In genomic region chr9:64498929-64499328, GRCm38 (mm10) we compare ENCODE assay signal across 9 mouse cellular contexts.
DNase-seq lines count a peak whose midpoint lies in the region; ATAC-seq and TF ChIP-seq lines count a peak whose summit lies in the region.
"Had no signal": no experiment of that assay in that cellular context is flagged by ENCODE, and none has a peak within 500 bp of the region (broad histone marks: within the 10 kb centered on the region; RNA-seq: fewer than 3 reads in every experiment).

No protein-coding gene starts in this region.

- intact Hi-C loops in heart, postnatal 10 days (cut with DNase I): no loop called here

- H3K9ac ChIP-seq in lung, postnatal 0 days (replicated peaks; ENCODE audit: low read depth): no peak overlapping the region

- no peak for ATAC-seq in lung, postnatal 0 days

- no peak for TF ChIP-seq POLR2A in lung, adult 2 months (IDR thresholded peaks at IDR 0.05; ENCODE audit: borderline replicate concordance, extremely low read depth, low read depth, low read length)

- no peak for TF ChIP-seq CTCF in lung, postnatal 0 days (IDR thresholded peaks at IDR 0.05)
- no peak for TF ChIP-seq CTCF in lung, adult 2 months (IDR thresholded peaks at IDR 0.05; ENCODE audit: insufficient read depth, low read length)

- H3K4me1 ChIP-seq in lung, postnatal 0 days (ENCODE audit: insufficient read depth, low read depth, low read length): no peaks in the 10 kb centered on the region
- H3K4me1 ChIP-seq in lung, adult 2 months (ENCODE audit: control insufficient read depth, insufficient read depth, low read length): no peaks in the 10 kb centered on the region

- H3K9me3 ChIP-seq in lung, postnatal 0 days (ENCODE audit: low read length): no peaks in the 10 kb centered on the region

- 49% methylated on average over 5 of the region's 5 CpGs for WGBS in lung, postnatal 0 days
- WGBS in lung, adult 2 months: 41% methylated on average over 5 of the region's 5 CpGs

- H3K27ac ChIP-seq in lung, postnatal 0 days (ENCODE audit: low read length): no peak overlapping the region

- no peaks in the 10 kb centered on the region for H3K36me3 ChIP-seq in lung, postnatal 0 days (ENCODE audit: insufficient read depth, low read length)

- TF ChIP-seq EP300 in lung, postnatal 0 days (IDR thresholded peaks at IDR 0.05): no peak

- no peak overlapping the region for H3K4me3 ChIP-seq in lung, postnatal 0 days (ENCODE audit: low read depth, low read length)
- no peak overlapping the region for H3K4me3 ChIP-seq in lung, adult 2 months (replicated peaks; ENCODE audit: extremely low read depth, low read depth, low read length)

- H3K4me2 ChIP-seq in lung, postnatal 0 days (replicated peaks; ENCODE audit: low read depth, low read length): no peak overlapping the region

- DNase-seq in cerebellum, adult 9-11 months: peak; percentile 59
- DNase-seq in cerebellum, adult 8-10 months: no peak
- peak; percentile 10 for DNase-seq in lung, postnatal 0 days (ENCODE audit: low spot score)
- no peak for DNase-seq in lung, adult 2 months
- DNase-seq in heart, postnatal 10 days: peak; percentile 54 to 59
- peak; percentile 2 for DNase-seq in lung, postnatal 25 days (ENCODE audit: low spot score)
- DNase-seq in embryo, embryonic 10.5 days (ENCODE audit: low spot score): no peak
- no peak for DNase-seq in liver
- DNase-seq: gastrocnemius, postnatal 25 days had no signal

- no peaks in the 10 kb centered on the region for H3K27me3 ChIP-seq in lung, postnatal 0 days (replicated peaks; ENCODE audit: insufficient read depth, low read length)

Comparison
In these comparisons a context has a peak if more than half of its experiments do, and no peak if none do; other contexts are left out.
1. DNase-seq: peak in cerebellum, adult 9-11 months (single experiment), lung, postnatal 0 days (single experiment), heart, postnatal 10 days (2 of 2) and lung, postnatal 25 days (single experiment); none in cerebellum, adult 8-10 months (single experiment), lung, adult 2 months (single experiment), embryo, embryonic 10.5 days (single experiment) and liver (single experiment).